ENCODE assay signal across 8 mouse cellular contexts in the genomic region with DNA sequence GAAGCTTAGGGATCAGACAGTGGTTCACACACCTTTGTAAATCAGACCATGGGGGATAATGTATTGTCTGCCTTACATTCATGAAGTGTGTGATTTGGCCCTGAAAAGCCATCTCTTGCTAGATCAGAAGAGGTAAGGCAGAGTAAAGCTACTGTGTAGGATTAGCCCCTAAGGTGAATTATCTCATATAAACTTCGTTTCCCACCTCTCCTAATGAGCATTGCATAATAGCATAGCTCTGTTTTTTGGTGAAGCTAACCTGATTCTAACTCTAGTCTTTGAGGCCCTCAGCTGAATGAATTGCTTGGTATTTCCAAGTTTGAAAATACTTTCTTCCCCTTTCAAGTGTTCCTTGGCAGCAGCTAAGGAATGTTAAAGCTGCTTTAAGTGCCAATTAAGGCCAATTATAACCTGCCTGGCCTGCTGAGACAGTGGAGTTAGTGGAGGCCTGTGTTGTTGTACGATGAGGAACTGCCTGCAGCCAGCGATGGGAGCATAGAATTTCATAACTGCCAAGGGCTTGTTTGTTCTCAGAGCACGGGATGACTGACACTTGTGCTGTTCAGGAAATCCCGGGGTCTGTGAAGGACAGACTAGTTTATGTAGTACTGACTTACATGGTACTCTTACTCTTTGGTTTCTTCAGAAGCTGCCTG. TPM values are rescaled to one million over a fixed set of nuclear protein-coding genes. Genes with fewer than 3 reads are reported as not detected.
DNase-seq lines count a peak whose midpoint lies in the region; ATAC-seq lines count a peak whose summit lies in the region.

No protein-coding gene starts in this region.

- H3K9ac ChIP-seq in kidney, embryonic 15.5 days = no peak overlapping the region
- no peak overlapping the region for H3K9ac ChIP-seq in embryonic facial prominence, embryonic 14.5 days (ENCODE audit: low read depth, low read length)
- H3K9ac ChIP-seq in limb, embryonic 15.5 days = no peak overlapping the region

- intact Hi-C loops in gastrocnemius, postnatal 14 days (cut with DNase I; ENCODE audit: low total_unique reads) = no loop called here

- no peaks in the 10 kb centered on the region for H3K27me3 ChIP-seq in kidney, embryonic 15.5 days
- no peaks in the 10 kb centered on the region for H3K27me3 ChIP-seq in embryonic facial prominence, embryonic 14.5 days (replicated peaks; ENCODE audit: control insufficient read depth, insufficient read depth, low read length)
- no peaks in the 10 kb centered on the region for H3K27me3 ChIP-seq in limb, embryonic 15.5 days

- H3K4me3 ChIP-seq in kidney, embryonic 15.5 days (replicated peaks) = no peak overlapping the region
- no peak overlapping the region for H3K4me3 ChIP-seq in embryonic facial prominence, embryonic 14.5 days (ENCODE audit: low read depth, low read length)
- no peak overlapping the region for H3K4me3 ChIP-seq in limb, embryonic 15.5 days

- H3K9me3 ChIP-seq in kidney, embryonic 15.5 days (replicated peaks) = no peaks in the 10 kb centered on the region
- H3K9me3 ChIP-seq in embryonic facial prominence, embryonic 14.5 days (ENCODE audit: control insufficient read depth, low read length) = no peaks in the 10 kb centered on the region
- H3K9me3 ChIP-seq in limb, embryonic 15.5 days = no peaks in the 10 kb centered on the region

- no peaks in the 10 kb centered on the region for H3K36me3 ChIP-seq in kidney, embryonic 15.5 days
- no peaks in the 10 kb centered on the region for H3K36me3 ChIP-seq in embryonic facial prominence, embryonic 14.5 days (ENCODE audit: control insufficient read depth, insufficient read depth, low read length)
- no peaks in the 10 kb centered on the region for H3K36me3 ChIP-seq in limb, embryonic 15.5 days

- H3K4me2 ChIP-seq in kidney, embryonic 15.5 days = no peak overlapping the region
- no peak overlapping the region for H3K4me2 ChIP-seq in embryonic facial prominence, embryonic 14.5 days (ENCODE audit: low read depth, low read length)
- H3K4me2 ChIP-seq in limb, embryonic 15.5 days = no peak overlapping the region

- peak; percentile 27 for DNase-seq in kidney, postnatal 36 days
- peak; percentile 86 for DNase-seq in embryonic facial prominence, embryonic 14.5 days (ENCODE audit: low spot score)
- no peak for DNase-seq in gastrocnemius, postnatal 14 days
- no peak for DNase-seq in right cerebral cortex, postnatal 25 days
- no peak for DNase-seq in spleen, postnatal 14 days (ENCODE audit: low spot score in 2 of 2)

- peaks cover 15% of the 10 kb centered on the region for H3K4me1 ChIP-seq in kidney, embryonic 15.5 days
- peaks cover 22% of the 10 kb centered on the region for H3K4me1 ChIP-seq in embryonic facial prominence, embryonic 14.5 days (ENCODE audit: control insufficient read depth, insufficient read depth, low read length)
- peaks cover 35% of the 10 kb centered on the region for H3K4me1 ChIP-seq in limb, embryonic 15.5 days

- no peak overlapping the region for H3K27ac ChIP-seq in kidney, embryonic 15.5 days
- peak overlapping the region; percentile 28; the same call in 1 of the 2 replicates for H3K27ac ChIP-seq in embryonic facial prominence, embryonic 14.5 days (replicated peaks; ENCODE audit: low read depth, low read length)
- peak overlapping the region; percentile 57; the same call in 1 of the 2 replicates for H3K27ac ChIP-seq in limb, embryonic 15.5 days

- no peak for ATAC-seq in kidney, embryonic 15.5 days (replicated peaks; ENCODE audit: low FRiP score)
- peak; percentile 82 for ATAC-seq in embryonic facial prominence, embryonic 14.5 days (ENCODE audit: low read depth)
- ATAC-seq in limb, embryonic 15.5 days (ENCODE audit: insufficient number of reproducible peaks, low FRiP score, low TSS enrichment, low read depth) = no peak
- ATAC-seq in neutrophil, adult 5-6 weeks (ENCODE audit: extremely low read depth, insufficient number of reproducible peaks, low FRiP score, poor library complexity, severe bottlenecking) = 0 out of 2 replicates have a peak, but pooled peaks have one; percentile 17

- WGBS in kidney, embryonic 15.5 days = 40% methylated on average over 5 of the region's 5 CpGs
- 11% methylated on average over 5 of the region's 5 CpGs for WGBS in embryonic facial prominence, embryonic 14.5 days
- 9% methylated on average over 5 of the region's 5 CpGs for WGBS in limb, embryonic 15.5 days

RNA-seq across cellular contexts. Expression of gene Psmd6, which starts 56.2 kb away (rescaled TPM):
- polyA plus RNA-seq in kidney, embryonic 15.5 days (2015; fragmentation: Nextera tagmentation; extraction: Ambion mirVana) = 235 and 255 TPM in 2 replicates
- 226 and 249 TPM in 2 replicates for polyA plus RNA-seq in embryonic facial prominence, embryonic 14.5 days (2014; fragmentation: Nextera tagmentation; extraction: Ambion mirVana)
- polyA plus RNA-seq in limb, embryonic 15.5 days (2015; fragmentation: Nextera tagmentation; extraction: Ambion mirVana) = 219 and 224 TPM in 2 replicates
- 108 and 128 TPM in 2 replicates for total RNA-seq in neutrophil, adult 5-6 weeks (2017)
- 100 to 1,000 TPM; 158 to 174 TPM for total RNA-seq in gastrocnemius, postnatal 14 days (2021)

Comparison
In these comparisons a context has a peak if more than half of its experiments do, and no peak if none do; other contexts are left out.
1. DNase-seq: peak in kidney, postnatal 36 days (2 of 2) and embryonic facial prominence, embryonic 14.5 days (single experiment); none in gastrocnemius, postnatal 14 days (single experiment), right cerebral cortex, postnatal 25 days (single experiment) and spleen, postnatal 14 days (0 of 2).
2. ATAC-seq: peak in embryonic facial prominence, embryonic 14.5 days (single experiment) and neutrophil, adult 5-6 weeks (single experiment); none in kidney, embryonic 15.5 days (single experiment) and limb, embryonic 15.5 days (single experiment).